8 mouse cellular contexts compared by ENCODE assay signal in genomic region chr1:84838156-84838555, GRCm38 (mm10). TPM values are rescaled to one million over a fixed set of nuclear protein-coding genes. Genes with fewer than 3 reads are reported as not detected.
DNase-seq lines count a peak whose midpoint lies in the region; ATAC-seq and TF ChIP-seq lines count a peak whose summit lies in the region.

No protein-coding gene starts in this region.

- ATAC-seq in heart, embryonic 11.5 days (replicated peaks; ENCODE audit: insufficient number of reproducible peaks, low FRiP score, low TSS enrichment): no peak
- ATAC-seq in liver, embryonic 11.5 days (replicated peaks; ENCODE audit: low FRiP score): peak; percentile 5

- peak overlapping the region; percentile 71 for H3K4me2 ChIP-seq in heart, embryonic 11.5 days
- peak overlapping the region; percentile 78 for H3K4me2 ChIP-seq in liver, embryonic 11.5 days

- under 1% methylated on average over 22 of the region's 22 CpGs for WGBS in heart, embryonic 11.5 days (ENCODE audit: insufficient replicate concordance)
- under 1% methylated on average over 22 of the region's 22 CpGs for WGBS in forebrain, embryonic 10.5 days
- WGBS in liver, embryonic 11.5 days: under 1% methylated on average over 22 of the region's 22 CpGs

- H3K36me3 ChIP-seq in heart, embryonic 11.5 days (ENCODE audit: control insufficient read depth, insufficient read depth, low read length): peaks cover under 1% of the 10 kb centered on the region; the same call in 1 of the 2 replicates
- H3K36me3 ChIP-seq in E14TG2a.4 (ENCODE audit: insufficient read depth, low read length): peaks cover 38% of the 10 kb centered on the region
- peaks cover 20% of the 10 kb centered on the region for H3K36me3 ChIP-seq in forebrain, embryonic 10.5 days (replicated peaks)
- H3K36me3 ChIP-seq in liver, embryonic 11.5 days (ENCODE audit: control insufficient read depth, insufficient read depth, low read length): peaks cover 2% of the 10 kb centered on the region; the same call in 1 of the 2 replicates

- DNase-seq in heart, adult 8-10 months (ENCODE audit: low spot score): no peak
- no peak for DNase-seq in forebrain, embryonic 10.5 days (ENCODE audit: extremely low spot score, low spot score)
- DNase-seq in liver, embryonic 11.5 days (ENCODE audit: low spot score): no peak
- peak; percentile 33 for DNase-seq in retina, postnatal 7 days (ENCODE audit: low read depth, low spot score)
- DNase-seq in gastrocnemius, postnatal 4 days (ENCODE audit: low spot score in 2 of 2): no peak
- no peak for DNase-seq in right cerebral cortex, postnatal 25 days

- no peak for TF ChIP-seq CTCF in E14TG2a.4 (conservative IDR thresholded peaks at IDR 0.05; ENCODE audit: low read length)

- no peaks in the 10 kb centered on the region for H3K9me3 ChIP-seq in heart, embryonic 11.5 days (replicated peaks; ENCODE audit: control insufficient read depth, low read length)
- no peaks in the 10 kb centered on the region for H3K9me3 ChIP-seq in E14TG2a.4 (ENCODE audit: low read length)
- no peaks in the 10 kb centered on the region for H3K9me3 ChIP-seq in forebrain, embryonic 10.5 days
- H3K9me3 ChIP-seq in liver, embryonic 11.5 days (ENCODE audit: control insufficient read depth, low read length): no peaks in the 10 kb centered on the region

- peak overlapping the region; percentile 98 for H3K27ac ChIP-seq in heart, embryonic 11.5 days (ENCODE audit: low read depth, low read length)
- peak overlapping the region; percentile 99 for H3K27ac ChIP-seq in forebrain, embryonic 10.5 days
- H3K27ac ChIP-seq in liver, embryonic 11.5 days (ENCODE audit: low read depth, low read length): peak overlapping the region; percentile 98

- H3K27me3 ChIP-seq in heart, embryonic 11.5 days (ENCODE audit: control insufficient read depth, insufficient read depth, low read length): no peaks in the 10 kb centered on the region
- no peaks in the 10 kb centered on the region for H3K27me3 ChIP-seq in E14TG2a.4 (ENCODE audit: insufficient read depth, low read length)
- H3K27me3 ChIP-seq in forebrain, embryonic 10.5 days (ENCODE audit: poor library complexity, severe bottlenecking): no peaks in the 10 kb centered on the region
- no peaks in the 10 kb centered on the region for H3K27me3 ChIP-seq in liver, embryonic 11.5 days (replicated peaks; ENCODE audit: control insufficient read depth, insufficient read depth, low read length)

- H3K4me1 ChIP-seq in heart, embryonic 11.5 days (ENCODE audit: control insufficient read depth, insufficient read depth, low read length): 0 out of 2 replicates have a peak, but pooled peaks cover 2% of the 10 kb centered on the region
- H3K4me1 ChIP-seq in E14TG2a.4 (replicated peaks; ENCODE audit: low read depth, low read length): peaks cover 66% of the 10 kb centered on the region
- peaks cover 23% of the 10 kb centered on the region for H3K4me1 ChIP-seq in forebrain, embryonic 10.5 days
- H3K4me1 ChIP-seq in liver, embryonic 11.5 days (replicated peaks; ENCODE audit: control insufficient read depth, insufficient read depth, low read length): no peaks in the 10 kb centered on the region

- H3K9ac ChIP-seq in heart, embryonic 11.5 days (ENCODE audit: low read depth, low read length): peak overlapping the region; percentile 99
- peak overlapping the region; percentile 99 for H3K9ac ChIP-seq in liver, embryonic 11.5 days (ENCODE audit: low read depth, low read length)

- peak overlapping the region; percentile 97 for H3K4me3 ChIP-seq in heart, embryonic 11.5 days (ENCODE audit: low read depth, low read length)
- H3K4me3 ChIP-seq in E14TG2a.4 (replicated peaks; ENCODE audit: low read length): peak overlapping the region; percentile 90
- peak overlapping the region; percentile 97 for H3K4me3 ChIP-seq in forebrain, embryonic 10.5 days
- H3K4me3 ChIP-seq in liver, embryonic 11.5 days (ENCODE audit: low read depth, low read length): peak overlapping the region; percentile 98

RNA-seq across cellular contexts. Expression of gene Fbxo36, which starts 1.5 kb away (rescaled TPM):
- polyA plus RNA-seq in heart, embryonic 11.5 days (2014; fragmentation: Nextera tagmentation; extraction: Ambion mirVana): 8.7 and 9.1 TPM in 2 replicates
- total RNA-seq in heart, adult 8-10 months (2022): 1 to 10 TPM; 1.3 to 3.0 (median 1.9) TPM
- polyA plus RNA-seq in forebrain, embryonic 10.5 days (2016; fragmentation: Nextera tagmentation; extraction: Ambion mirVana): 10.2 and 11.5 TPM in 2 replicates
- polyA plus RNA-seq in liver, embryonic 11.5 days (2014; fragmentation: Nextera tagmentation; extraction: Ambion mirVana): 10.2 and 10.4 TPM in 2 replicates
- 1 to 10 TPM; 3.8 TPM for total RNA-seq in gastrocnemius, postnatal 4 days (2021)

RNA-seq across cellular contexts. Expression of gene Trip12, which starts 2.2 kb away (rescaled TPM):
- polyA plus RNA-seq in heart, embryonic 11.5 days (2014; fragmentation: Nextera tagmentation; extraction: Ambion mirVana): 77.0 and 77.6 TPM in 2 replicates
- total RNA-seq in heart, adult 8-10 months (2022): 100 to 1,000 TPM; 190 to 227 (median 208) TPM
- 79.2 and 87.5 TPM in 2 replicates for polyA plus RNA-seq in forebrain, embryonic 10.5 days (2016; fragmentation: Nextera tagmentation; extraction: Ambion mirVana)
- 75.9 and 78.1 TPM in 2 replicates for polyA plus RNA-seq in liver, embryonic 11.5 days (2014; fragmentation: Nextera tagmentation; extraction: Ambion mirVana)
- 100 to 1,000 TPM; 266 to 274 TPM for total RNA-seq in gastrocnemius, postnatal 4 days (2021)
